Mouse (Mus musculus) myocyte (in vitro differentiated cells): ENCODE results near the gene Cdk5r2. TPM values are rescaled to one million over a fixed set of nuclear protein-coding genes. Genes with fewer than 3 reads are reported as not detected.

Source experiments
- H3K27me3 ChIP-seq: one replicate; pipeline ENCODE4 v1.6.1; 2011; ENCODE audit not compliant: control insufficient read depth, insufficient read depth, insufficient read length
- H3K36me3 ChIP-seq: one replicate; pipeline ENCODE4 v1.6.1; 2011; ENCODE audit not compliant: control insufficient read depth, insufficient read depth
- H3K4me2 ChIP-seq: one replicate; pipeline ENCODE4 v1.6.1; 2011; ENCODE audit warnings: low read depth, control low read depth
- H3K4me3 ChIP-seq: one replicate; pipeline ENCODE4 v1.5.1; 2011; ENCODE audit warnings: mild to moderate bottlenecking, control low read depth, moderate library complexity
- H3K79me2 ChIP-seq: one replicate; pipeline ENCODE4 v1.6.1; 2011; ENCODE audit not compliant: control insufficient read depth, insufficient read depth
- H3ac ChIP-seq: one replicate; pipeline ENCODE4 v1.6.1; 2011; ENCODE audit not compliant: control insufficient read depth, insufficient read length
- CEBPB ChIP-seq: IDR thresholded peaks from 2 replicates; pipeline ENCODE4 v1.6.1; 2011; ENCODE audit warnings: mild to moderate bottlenecking, moderate library complexity; ENCODE audit not compliant: poor library complexity, insufficient read depth, severe bottlenecking
- E2F4 ChIP-seq: IDR thresholded peaks from one replicate; pipeline ENCODE4 v1.6.1; 2011; ENCODE audit warnings: mild to moderate bottlenecking, control low read depth, moderate library complexity; ENCODE audit not compliant: insufficient read depth
- MAX ChIP-seq: IDR thresholded peaks from one replicate; pipeline ENCODE4 v1.6.1; 2011; ENCODE audit warnings: low read depth, mild to moderate bottlenecking, control low read depth
- MYOD1 ChIP-seq, 3 experiments: IDR thresholded peaks; one replicate each; pipeline ENCODE4 v1.6.1; 2011; ENCODE audit warnings: control low read depth in 2 of 3, low read depth in 2 of 3, mild to moderate bottlenecking in 2 of 3, moderate library complexity in 1 of 3; ENCODE audit not compliant: insufficient read length in 2 of 3, control insufficient read depth in 1 of 3
- MYOG ChIP-seq, 3 experiments: IDR thresholded peaks; one replicate each; pipeline ENCODE4 v1.6.1; 2011; ENCODE audit warnings: control low read depth in 2 of 3, low read depth in 2 of 3, mild to moderate bottlenecking in 2 of 3; ENCODE audit not compliant: insufficient read length in 2 of 3, control insufficient read depth in 1 of 3, insufficient read depth in 1 of 3
- POLR2A ChIP-seq: IDR thresholded peaks from one replicate; pipeline ENCODE4 v1.6.1; 2011; ENCODE audit warnings: low read depth, mild to moderate bottlenecking, control low read depth, moderate library complexity; ENCODE audit not compliant: insufficient read length
- POLR2AphosphoS2 ChIP-seq: IDR thresholded peaks from one replicate; pipeline ENCODE4 v1.6.1; 2011; ENCODE audit warnings: low read depth, control low read depth; ENCODE audit not compliant: insufficient read length
- REST ChIP-seq: IDR thresholded peaks from one replicate; pipeline ENCODE4 v1.6.1; 2011; ENCODE audit warnings: mild to moderate bottlenecking, control low read depth, moderate library complexity; ENCODE audit not compliant: insufficient read depth, insufficient read length
- SRF ChIP-seq: IDR thresholded peaks from one replicate; pipeline ENCODE4 v1.6.1; 2011; ENCODE audit warnings: low read depth; ENCODE audit not compliant: control insufficient read depth, insufficient read length
- TCF12 ChIP-seq: IDR thresholded peaks from one replicate; pipeline ENCODE4 v1.6.1; 2011; ENCODE audit warnings: mild to moderate bottlenecking, control low read depth; ENCODE audit not compliant: poor library complexity, insufficient read depth, severe bottlenecking
- TCF3 ChIP-seq: IDR thresholded peaks from one replicate; pipeline ENCODE4 v1.6.1; 2011; ENCODE audit warnings: low read depth, control low read depth; ENCODE audit not compliant: insufficient read length
- USF1 ChIP-seq: IDR thresholded peaks from one replicate; pipeline ENCODE4 v1.6.1; 2011; ENCODE audit warnings: low read depth, mild to moderate bottlenecking, control low read depth, moderate library complexity
- polyA plus RNA-seq: library from polyadenylated mRNA; unstranded; fragments of >200 nt; fragmentation: generic; extraction: Trizol; gene quantifications from one replicate; pipeline ENCODE4 v1.2.1, GENCODE M21; 2012; ENCODE audit warnings: missing spikeins

Cdk5r2 gene
- polyA plus RNA-seq, 1 experiment, result 0.05 TPM

DNA sequence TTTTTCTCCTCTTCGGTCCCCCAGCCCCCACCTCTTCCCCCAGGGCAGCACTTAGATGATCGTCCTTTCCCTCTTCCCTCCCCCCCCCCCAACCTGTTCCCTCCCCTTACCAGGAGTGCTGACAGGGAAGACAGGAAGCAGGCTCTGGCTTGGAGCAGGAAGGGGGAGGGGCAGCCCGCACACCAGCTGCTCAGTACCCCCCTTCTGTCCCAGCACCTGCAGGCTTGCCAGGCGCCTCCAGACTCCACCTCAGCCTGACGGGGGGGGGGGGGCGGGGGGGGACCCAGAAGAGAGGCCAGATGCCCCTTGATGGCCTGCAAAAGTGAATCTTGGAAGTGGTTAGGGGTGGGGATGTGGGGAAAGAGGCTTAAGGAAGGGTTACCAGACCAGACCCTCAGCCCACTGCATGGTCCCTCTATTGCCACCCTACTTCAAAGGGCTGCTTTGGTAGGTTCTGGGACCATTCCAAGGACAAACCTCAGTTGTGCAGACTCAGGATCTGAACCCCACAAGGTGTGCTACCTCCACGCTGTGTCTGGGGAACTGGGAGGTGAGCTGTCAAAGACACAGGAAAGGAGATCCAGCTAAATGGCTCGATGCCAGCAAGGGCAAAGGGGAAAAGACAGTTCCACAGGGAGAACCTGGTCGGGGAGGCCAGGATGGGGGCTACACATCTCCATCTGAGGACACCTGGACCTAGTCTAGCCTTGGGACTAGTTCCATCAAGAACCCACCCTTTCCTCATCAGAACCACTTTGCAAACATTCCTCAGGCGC, 44.1 kb downstream of the Cdk5r2 start:
- Histone ChIP-seq H3K79me2 (no peaks in the 10 kb centered on the region), H3K36me3 (no peaks in the 10 kb centered on the region), H3K27me3 (peaks cover 71% of the 10 kb centered on the region), H3K4me2 (no peak overlapping the region), H3ac (no peak overlapping the region), H3K4me3 (no peak overlapping the region)
- TF ChIP-seq REST (no peak), SRF (no peak), CEBPB (no peak), TCF12 (no peak), TCF3 (no peak), MAX (no peak), MYOD1 (IDR thresholded peaks at IDR 0.05; ENCODE audit: control insufficient read depth in 1 of 3, insufficient read length in 2 of 3, low read depth in 2 of 3) (no peak), POLR2AphosphoS2 (no peak), USF1 (no peak), POLR2A (no peak), MYOG (IDR thresholded peaks at IDR 0.05; ENCODE audit: control insufficient read depth in 1 of 3, insufficient read depth in 1 of 3, insufficient read length in 2 of 3, low read depth in 2 of 3) (no peak), E2F4 (no peak)

DNA sequence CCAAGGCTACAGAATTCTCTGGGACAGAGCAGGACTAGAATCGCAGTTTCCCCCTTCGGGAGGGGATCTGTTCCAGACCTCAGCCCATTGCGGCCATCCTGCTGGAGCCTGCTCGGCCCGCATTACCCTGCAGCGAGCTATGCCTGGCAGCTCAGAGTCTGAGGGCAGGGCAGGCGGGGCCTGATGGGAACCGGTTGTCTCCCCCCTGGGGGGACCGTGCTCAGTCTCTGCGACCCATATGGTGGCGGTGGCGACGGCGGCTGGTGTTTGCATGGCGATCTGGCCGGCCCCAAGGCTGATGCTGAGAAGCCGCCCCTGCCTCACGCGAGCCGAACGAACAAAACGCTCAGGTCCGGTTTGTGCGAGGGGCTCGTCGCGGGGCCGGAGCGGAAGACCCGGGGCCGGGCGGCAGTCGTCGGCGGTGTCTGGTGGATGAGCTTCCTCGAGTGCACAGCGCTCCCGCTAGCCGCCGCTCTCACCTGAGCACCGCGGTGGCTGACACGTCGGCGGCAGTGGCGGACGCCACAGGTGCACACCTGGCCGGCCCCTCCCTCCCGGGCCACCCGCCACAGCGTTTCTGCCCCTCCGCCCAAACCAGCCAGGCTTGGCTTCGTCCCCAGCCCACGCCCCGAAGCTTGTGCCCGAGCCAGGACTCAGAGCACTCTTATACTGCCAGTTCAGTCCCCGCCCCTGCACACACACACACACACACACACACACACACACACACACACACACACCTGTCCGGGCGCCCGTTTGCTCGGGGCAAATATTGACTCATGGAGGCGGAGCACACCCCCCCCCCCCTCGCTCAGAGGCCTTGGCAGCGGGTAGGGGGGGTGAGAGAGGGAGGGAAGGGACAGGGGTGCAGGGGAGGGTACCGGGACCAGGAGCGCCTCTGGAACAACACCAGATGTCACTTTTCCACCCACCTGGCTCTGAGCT, 45.9 kb downstream of the Cdk5r2 start:
- H3K36me3 ChIP-seq, result no peaks in the 10 kb centered on the region
- no peak overlapping the region for H3ac ChIP-seq
- peaks cover 79% of the 10 kb centered on the region for H3K27me3 ChIP-seq
- no peak overlapping the region for H3K4me2 ChIP-seq
- TF ChIP-seq POLR2AphosphoS2, result no peak
- TF ChIP-seq MYOD1 (IDR thresholded peaks at IDR 0.05; ENCODE audit: control insufficient read depth in 1 of 3, insufficient read length in 2 of 3, low read depth in 2 of 3), result no peak
- no peak for TF ChIP-seq E2F4
- no peak for TF ChIP-seq POLR2A
- no peak for TF ChIP-seq MYOG (IDR thresholded peaks at IDR 0.05; ENCODE audit: control insufficient read depth in 1 of 3, insufficient read depth in 1 of 3, insufficient read length in 2 of 3, low read depth in 2 of 3)
- TF ChIP-seq MAX, result no peak
- no peak for TF ChIP-seq TCF3
- TF ChIP-seq USF1, result no peak
- no peak for TF ChIP-seq REST
- TF ChIP-seq SRF, result no peak
- no peak for TF ChIP-seq CEBPB
- TF ChIP-seq TCF12, result no peak
- H3K4me3 ChIP-seq, result no peak overlapping the region
- no peaks in the 10 kb centered on the region for H3K79me2 ChIP-seq

DNA sequence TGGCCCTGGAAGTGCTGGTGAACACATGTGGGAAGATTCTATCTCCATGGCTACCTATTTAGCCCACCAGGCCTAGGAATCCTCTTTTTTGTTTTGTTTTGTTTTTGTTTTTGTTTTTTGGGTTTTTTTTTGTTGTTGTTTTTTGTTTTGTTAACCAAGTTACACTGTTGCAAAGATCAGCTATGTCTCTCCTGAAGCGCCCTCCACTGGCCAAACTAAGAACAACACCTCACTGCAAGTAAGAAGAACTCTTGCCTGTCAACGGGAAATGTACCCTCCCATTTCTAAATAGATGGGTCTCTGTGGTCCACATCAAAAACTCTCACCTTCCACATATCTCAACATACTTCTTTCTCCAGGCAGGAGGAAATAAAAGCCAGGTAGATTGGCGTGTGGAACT, 47.0 kb downstream of the Cdk5r2 start:
- no peak overlapping the region for H3K4me3 ChIP-seq
- no peak overlapping the region for H3ac ChIP-seq
- no peaks in the 10 kb centered on the region for H3K36me3 ChIP-seq
- peaks cover 83% of the 10 kb centered on the region for H3K27me3 ChIP-seq
- TF ChIP-seq REST (no peak), MYOG (IDR thresholded peaks at IDR 0.05; ENCODE audit: control insufficient read depth in 1 of 3, insufficient read depth in 1 of 3, insufficient read length in 2 of 3, low read depth in 2 of 3) (no peak), E2F4 (no peak), TCF3 (no peak), TCF12 (no peak), USF1 (no peak), MYOD1 (IDR thresholded peaks at IDR 0.05; ENCODE audit: control insufficient read depth in 1 of 3, insufficient read length in 2 of 3, low read depth in 2 of 3) (no peak), SRF (no peak), MAX (no peak), POLR2AphosphoS2 (no peak)
- H3K79me2 ChIP-seq, result no peaks in the 10 kb centered on the region
- H3K4me2 ChIP-seq, result no peak overlapping the region

DNA sequence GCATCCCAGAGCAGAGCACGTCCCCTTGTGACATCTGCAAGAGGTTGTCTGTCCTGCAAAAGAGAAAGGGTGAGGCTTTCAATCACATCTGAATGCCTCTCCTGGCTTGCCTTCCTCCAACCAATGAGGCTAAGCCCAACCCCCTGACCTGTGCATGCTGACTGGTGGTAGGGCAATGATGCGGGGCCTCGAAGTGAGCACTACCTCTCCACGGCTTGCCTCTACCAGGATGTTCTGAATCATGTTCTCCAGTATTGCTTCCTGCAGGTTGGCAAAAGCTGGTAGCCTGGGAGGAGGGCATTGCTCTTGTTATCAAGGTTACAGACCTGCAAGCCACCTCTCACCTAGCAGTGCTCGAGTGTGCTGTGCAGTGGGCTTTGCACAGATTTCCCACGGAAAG, 47.5 kb downstream of the Cdk5r2 start:
- Histone ChIP-seq H3ac (no peak overlapping the region), H3K27me3 (peaks cover 80% of the 10 kb centered on the region), H3K36me3 (no peaks in the 10 kb centered on the region), H3K4me3 (no peak overlapping the region), H3K79me2 (no peaks in the 10 kb centered on the region), H3K4me2 (no peak overlapping the region)
- TF ChIP-seq TCF3 (no peak), E2F4 (no peak)

Other genes with a start within 250 kb of the Cdk5r2 start
- gene Ttll4, start 193.2 kb upstream of the Cdk5r2 start, polyA plus RNA-seq, result 5.1 TPM
- gene Cyp27a1, start 141.4 kb upstream of the Cdk5r2 start, polyA plus RNA-seq, result 0.42 TPM
- gene Prkag3, start 105.7 kb upstream of the Cdk5r2 start, polyA plus RNA-seq, result 24.6 TPM
- 3.1 TPM for gene Wnt6, start 83.0 kb upstream of the Cdk5r2 start, polyA plus RNA-seq
- gene Wnt10a, start 63.4 kb upstream of the Cdk5r2 start, polyA plus RNA-seq, result 44.0 TPM
- gene Fev, start 30.5 kb downstream of the Cdk5r2 start, polyA plus RNA-seq, result not detected
- gene Cryba2, start 38.2 kb downstream of the Cdk5r2 start, polyA plus RNA-seq, result not detected
- not detected for gene Cfap65, start 80.7 kb downstream of the Cdk5r2 start, polyA plus RNA-seq
- 0.07 TPM for gene Ihh, start 96.7 kb downstream of the Cdk5r2 start, polyA plus RNA-seq